Mouse (Mus musculus): ENCODE measurements around the gene Taar6. TPM values are rescaled to one million over a fixed set of nuclear protein-coding genes. Genes with fewer than 3 reads are reported as not detected.

Taar6 gene
- polyA plus RNA-seq (2014; fragmentation: Illumina TruSeq; extraction: RNeasy Lipid Tissue Mini Kit (QIAGEN cat#74804); ENCODE audit: low read depth, low replicate concordance), result not detected

DNA sequence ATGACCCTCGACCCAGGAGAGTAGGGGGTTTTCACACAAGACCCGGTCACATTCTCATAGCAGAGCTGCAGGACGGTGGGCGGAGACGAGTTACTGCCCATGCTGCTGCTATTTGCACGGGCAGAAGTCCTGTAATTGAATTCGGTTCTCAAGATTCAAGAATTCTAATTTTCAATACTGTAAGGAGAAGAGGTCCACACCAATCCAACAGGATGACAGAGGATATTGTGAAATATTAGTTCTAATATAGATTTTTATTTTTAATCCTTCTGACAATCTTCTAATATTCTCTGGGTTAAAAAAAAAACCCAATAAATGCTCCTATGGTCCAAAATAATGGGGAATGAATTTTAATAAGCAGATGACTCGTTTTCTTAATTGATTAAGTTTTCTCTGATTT lies at the start of gene Taar6:
Gene Taar6, minus strand, starts transcription at position 101 of the 400 bp plus-strand sequence.

DNA sequence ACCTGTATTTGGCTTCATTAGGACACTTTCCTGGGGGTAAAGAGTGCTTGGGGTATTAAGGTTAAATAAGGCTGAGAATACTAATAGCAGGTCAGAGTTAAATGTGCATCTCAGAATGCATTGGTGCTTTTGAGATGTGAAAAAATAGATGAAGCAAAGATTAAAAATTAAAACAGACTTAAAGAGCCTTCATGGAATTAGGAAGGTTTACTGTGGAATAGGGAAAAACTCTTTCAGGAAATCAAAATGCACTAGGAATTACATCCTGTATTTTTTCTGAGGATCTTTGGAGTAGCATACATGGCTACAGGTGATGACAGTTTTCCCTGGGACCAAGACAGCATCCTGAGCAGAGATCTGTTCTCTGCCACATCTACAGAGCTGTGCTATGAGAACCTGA lies 41.5 kb upstream of the Taar6 start, which contains the start of gene Taar7d:
Gene Taar7d, plus strand, starts transcription at position 301 of the 400 bp plus-strand sequence.

DNA sequence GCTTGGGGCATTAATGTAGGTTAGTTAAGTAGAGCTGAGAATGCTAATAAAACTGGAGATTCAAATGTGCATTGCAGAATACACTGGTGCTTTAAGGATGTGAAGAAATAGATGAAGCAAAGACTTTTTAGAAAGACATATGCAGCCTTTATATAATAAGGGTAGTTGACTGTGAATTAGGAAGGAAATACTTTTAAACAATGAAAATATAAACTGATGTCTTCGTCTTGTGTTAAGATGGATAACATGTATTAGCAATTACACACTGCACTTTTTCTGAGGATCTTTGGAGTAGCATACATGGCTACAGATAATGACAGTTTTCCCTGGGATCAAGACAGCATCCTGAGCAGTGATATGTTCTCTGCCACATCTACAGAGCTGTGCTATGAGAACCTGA lies 14.2 kb upstream of the Taar6 start, which contains the start of gene Taar7b:
Gene Taar7b, plus strand, starts transcription at position 301 of the 400 bp plus-strand sequence.

DNA sequence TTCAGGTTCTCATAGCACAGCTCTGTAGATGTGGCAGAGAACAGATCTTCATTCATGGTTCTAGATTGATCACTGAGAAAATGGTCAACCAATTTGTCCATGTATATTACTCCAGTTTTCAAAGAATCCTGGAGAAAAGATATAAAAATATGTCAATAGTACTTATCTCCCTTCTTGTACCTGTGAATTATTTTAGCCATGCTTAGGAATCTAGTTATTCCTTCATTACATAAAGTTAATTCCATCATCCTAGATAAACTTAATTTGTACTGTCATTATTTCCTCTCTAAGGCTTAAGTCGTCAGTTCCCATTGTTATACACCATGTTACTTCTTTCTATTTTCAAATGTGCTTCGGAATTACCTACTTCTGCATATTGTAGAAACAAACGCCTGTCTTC lies 7.9 kb upstream of the Taar6 start, which contains the start of gene Taar7a:
Gene Taar7a, minus strand, starts transcription at position 101 of the 400 bp plus-strand sequence.

DNA sequence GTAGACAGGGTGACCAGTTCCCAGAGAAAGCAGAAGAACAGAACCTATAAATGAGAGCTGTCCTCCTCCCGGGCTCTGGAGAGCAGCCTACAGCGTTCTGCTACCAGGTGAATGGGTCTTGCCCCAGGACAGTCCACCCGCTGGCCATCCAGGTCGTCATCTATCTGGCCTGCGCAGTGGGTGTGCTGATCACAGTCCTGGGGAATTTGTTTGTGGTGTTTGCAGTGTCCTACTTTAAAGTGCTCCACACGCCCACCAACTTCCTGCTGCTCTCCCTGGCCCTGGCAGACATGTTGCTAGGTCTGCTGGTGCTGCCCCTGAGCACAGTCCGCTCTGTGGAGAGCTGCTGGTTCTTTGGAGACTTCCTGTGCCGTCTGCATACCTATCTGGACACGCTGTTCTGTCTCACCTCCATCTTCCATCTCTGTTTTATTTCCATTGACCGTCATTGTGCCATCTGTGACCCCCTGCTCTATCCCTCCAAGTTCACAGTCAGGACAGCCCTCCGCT lies 14.7 kb downstream of the Taar6 start, which contains the start of gene Taar5:
Gene Taar5, plus strand, starts transcription at position 51 of the 510 bp plus-strand sequence.

DNA sequence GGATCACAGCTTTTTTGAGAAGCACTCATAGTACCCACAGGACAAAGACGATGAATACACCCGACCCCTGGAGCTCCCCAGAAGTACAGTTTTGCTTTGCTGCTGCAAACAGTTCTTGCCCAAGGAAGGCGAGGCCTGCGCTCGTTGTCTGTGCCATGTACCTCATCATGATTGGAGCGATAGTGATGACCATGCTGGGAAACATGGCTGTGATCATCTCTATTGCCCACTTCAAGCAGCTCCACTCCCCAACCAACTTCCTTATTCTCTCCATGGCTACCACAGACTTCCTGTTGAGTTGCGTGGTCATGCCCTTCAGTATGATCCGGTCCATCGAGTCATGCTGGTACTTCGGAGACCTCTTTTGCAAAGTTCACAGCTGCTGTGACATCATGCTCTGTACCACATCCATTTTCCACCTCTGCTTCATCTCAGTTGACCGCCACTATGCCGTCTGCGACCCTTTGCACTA lies 25.0 kb downstream of the Taar6 start, which contains the start of gene Taar4:
Gene Taar4, plus strand, starts transcription at position 51 of the 472 bp plus-strand sequence.

DNA sequence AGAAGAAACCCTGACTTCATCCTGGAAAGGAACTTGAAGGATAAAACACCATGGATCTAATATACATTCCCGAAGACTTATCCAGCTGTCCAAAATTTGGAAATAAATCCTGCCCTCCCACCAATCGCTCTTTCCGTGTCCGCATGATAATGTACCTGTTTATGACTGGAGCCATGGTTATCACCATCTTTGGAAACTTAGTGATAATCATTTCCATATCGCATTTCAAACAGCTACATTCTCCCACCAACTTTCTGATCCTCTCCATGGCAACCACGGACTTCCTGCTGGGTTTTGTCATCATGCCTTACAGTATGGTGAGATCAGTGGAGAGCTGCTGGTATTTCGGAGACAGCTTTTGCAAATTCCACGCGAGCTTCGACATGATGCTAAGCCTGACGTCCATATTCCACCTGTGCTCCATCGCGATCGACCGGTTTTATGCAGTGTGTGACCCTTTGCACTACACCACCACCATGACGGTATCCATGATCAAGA lies 35.9 kb downstream of the Taar6 start, which contains the start of gene Taar3:
Gene Taar3, plus strand, starts transcription at position 51 of the 498 bp plus-strand sequence.

DNA sequence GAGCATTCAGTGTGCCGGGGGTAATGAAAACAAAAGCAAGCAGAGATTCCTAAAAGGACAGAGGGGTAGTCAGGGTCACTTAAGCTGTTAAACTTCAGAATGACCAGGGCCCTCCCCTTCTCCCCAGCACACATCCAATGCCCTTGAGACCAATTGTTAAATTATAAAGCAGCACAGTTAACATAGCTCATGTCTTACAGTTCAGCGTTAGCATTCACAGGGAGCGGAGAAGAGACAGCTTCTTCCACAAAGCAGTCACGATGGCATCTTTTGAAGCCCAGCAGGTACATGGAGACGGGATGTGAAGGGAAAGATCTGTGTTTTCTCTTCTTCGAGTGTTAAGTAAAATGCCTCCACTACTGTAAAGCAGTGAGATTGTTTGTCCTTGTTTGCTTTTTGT lies 47.1 kb downstream of the Taar6 start, which contains the start of gene Taar2:
Gene Taar2, plus strand, starts transcription at position 261 of the 400 bp plus-strand sequence.

Other genes starting within 250 kb of the Taar6 start
- 250 TPM for gene Rps12, start 198.4 kb downstream of the Taar6 start, polyA plus RNA-seq (2014; fragmentation: Illumina TruSeq; extraction: RNeasy Lipid Tissue Mini Kit (QIAGEN cat#74804); ENCODE audit: low read depth, low replicate concordance)
- gene Slc18b1, start 188.7 kb downstream of the Taar6 start, polyA plus RNA-seq (2014; fragmentation: Illumina TruSeq; extraction: RNeasy Lipid Tissue Mini Kit (QIAGEN cat#74804); ENCODE audit: low read depth, low replicate concordance), result 34.5 TPM
- gene Vnn3, start 134.2 kb downstream of the Taar6 start, polyA plus RNA-seq (2014; fragmentation: Illumina TruSeq; extraction: RNeasy Lipid Tissue Mini Kit (QIAGEN cat#74804); ENCODE audit: low read depth, low replicate concordance), result 56.3 TPM
- gene Vnn1, start 91.0 kb downstream of the Taar6 start, polyA plus RNA-seq (2014; fragmentation: Illumina TruSeq; extraction: RNeasy Lipid Tissue Mini Kit (QIAGEN cat#74804); ENCODE audit: low read depth, low replicate concordance), result 50.1 TPM
- gene Taar1, start 65.3 kb downstream of the Taar6 start, polyA plus RNA-seq (2014; fragmentation: Illumina TruSeq; extraction: RNeasy Lipid Tissue Mini Kit (QIAGEN cat#74804); ENCODE audit: low read depth, low replicate concordance), result not detected
- gene Taar2, start 47.1 kb downstream of the Taar6 start, polyA plus RNA-seq (2014; fragmentation: Illumina TruSeq; extraction: RNeasy Lipid Tissue Mini Kit (QIAGEN cat#74804); ENCODE audit: low read depth, low replicate concordance), result not detected
- gene Taar3, start 36.1 kb downstream of the Taar6 start, polyA plus RNA-seq (2014; fragmentation: Illumina TruSeq; extraction: RNeasy Lipid Tissue Mini Kit (QIAGEN cat#74804); ENCODE audit: low read depth, low replicate concordance), result not detected
- gene Taar4, start 25.2 kb downstream of the Taar6 start, polyA plus RNA-seq (2014; fragmentation: Illumina TruSeq; extraction: RNeasy Lipid Tissue Mini Kit (QIAGEN cat#74804); ENCODE audit: low read depth, low replicate concordance), result not detected
- gene Taar5, start 14.9 kb downstream of the Taar6 start, polyA plus RNA-seq (2014; fragmentation: Illumina TruSeq; extraction: RNeasy Lipid Tissue Mini Kit (QIAGEN cat#74804); ENCODE audit: low read depth, low replicate concordance), result not detected
- gene Taar7a, start 7.8 kb upstream of the Taar6 start, polyA plus RNA-seq (2014; fragmentation: Illumina TruSeq; extraction: RNeasy Lipid Tissue Mini Kit (QIAGEN cat#74804); ENCODE audit: low read depth, low replicate concordance), result not detected
- not detected for gene Taar7b, start 14.3 kb upstream of the Taar6 start, polyA plus RNA-seq (2014; fragmentation: Illumina TruSeq; extraction: RNeasy Lipid Tissue Mini Kit (QIAGEN cat#74804); ENCODE audit: low read depth, low replicate concordance)
- not detected for gene Taar7d, start 41.6 kb upstream of the Taar6 start, polyA plus RNA-seq (2014; fragmentation: Illumina TruSeq; extraction: RNeasy Lipid Tissue Mini Kit (QIAGEN cat#74804); ENCODE audit: low read depth, low replicate concordance)
- not detected for gene Taar7e, start 52.0 kb upstream of the Taar6 start, polyA plus RNA-seq (2014; fragmentation: Illumina TruSeq; extraction: RNeasy Lipid Tissue Mini Kit (QIAGEN cat#74804); ENCODE audit: low read depth, low replicate concordance)
- gene Taar7f, start 63.9 kb upstream of the Taar6 start, polyA plus RNA-seq (2014; fragmentation: Illumina TruSeq; extraction: RNeasy Lipid Tissue Mini Kit (QIAGEN cat#74804); ENCODE audit: low read depth, low replicate concordance), result not detected
- gene Taar8a, start 90.9 kb upstream of the Taar6 start, polyA plus RNA-seq (2014; fragmentation: Illumina TruSeq; extraction: RNeasy Lipid Tissue Mini Kit (QIAGEN cat#74804); ENCODE audit: low read depth, low replicate concordance), result not detected
- gene Taar8b, start 106.6 kb upstream of the Taar6 start, polyA plus RNA-seq (2014; fragmentation: Illumina TruSeq; extraction: RNeasy Lipid Tissue Mini Kit (QIAGEN cat#74804); ENCODE audit: low read depth, low replicate concordance), result not detected
- not detected for gene Taar8c, start 116.3 kb upstream of the Taar6 start, polyA plus RNA-seq (2014; fragmentation: Illumina TruSeq; extraction: RNeasy Lipid Tissue Mini Kit (QIAGEN cat#74804); ENCODE audit: low read depth, low replicate concordance)
- gene Taar9, start 123.9 kb upstream of the Taar6 start, polyA plus RNA-seq (2014; fragmentation: Illumina TruSeq; extraction: RNeasy Lipid Tissue Mini Kit (QIAGEN cat#74804); ENCODE audit: low read depth, low replicate concordance), result not detected
- gene Stx7, start 163.7 kb upstream of the Taar6 start, polyA plus RNA-seq (2014; fragmentation: Illumina TruSeq; extraction: RNeasy Lipid Tissue Mini Kit (QIAGEN cat#74804); ENCODE audit: low read depth, low replicate concordance), result 227 TPM
- 0.41 TPM for gene Moxd1, start 237.9 kb upstream of the Taar6 start, polyA plus RNA-seq (2014; fragmentation: Illumina TruSeq; extraction: RNeasy Lipid Tissue Mini Kit (QIAGEN cat#74804); ENCODE audit: low read depth, low replicate concordance)

All from adrenal gland, adult 10 weeks (tissue).